Mouse (Mus musculus) adrenal gland, postnatal 4 days (tissue): Measurements from ENCODE around the gene Pomt1. TPM values are rescaled to one million over a fixed set of nuclear protein-coding genes. Genes with fewer than 3 reads are reported as not detected.
A peak's percentile ranks its signal among the peaks of the same experiment; 100 is the strongest.

Experiments used
- DNase-seq, 2 experiments: peaks; one replicate each; pipeline ENCODE4 v3.0.0; 2021 to 2022; ENCODE audit warnings: low spot score in 2 of 2, mixed read lengths in 2 of 2
- total RNA-seq, 2 experiments: library from RNA; stranded (reverse); gene quantifications; 2 replicates each; pipeline ENCODE4 v1.2.3; 2021

Pomt1 gene
- total RNA-seq, 2 experiments from 2014 or later: 36.7 to 40.4 TPM

DNA sequence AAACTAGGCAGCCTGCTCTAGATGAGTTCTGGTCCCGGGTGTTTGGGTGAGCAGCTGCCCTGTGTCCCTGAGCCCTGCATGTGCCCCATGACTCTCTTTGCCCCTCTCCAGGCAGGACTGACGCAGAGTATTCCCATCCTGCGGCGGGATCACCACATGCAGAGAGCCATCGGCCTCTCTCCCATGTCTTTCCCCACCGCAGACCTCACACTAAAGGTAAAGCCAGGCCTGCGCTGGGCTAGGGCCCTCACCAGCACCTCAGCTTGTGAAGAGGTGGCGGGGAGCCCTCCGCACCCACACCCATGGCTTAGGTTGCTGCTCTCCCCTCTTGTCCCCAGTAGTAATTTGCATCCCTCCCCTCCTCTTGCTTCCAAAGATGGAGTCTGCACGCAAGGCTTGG is 15.4 kb upstream of the Pomt1 start:
- no peak for DNase-seq

DNA sequence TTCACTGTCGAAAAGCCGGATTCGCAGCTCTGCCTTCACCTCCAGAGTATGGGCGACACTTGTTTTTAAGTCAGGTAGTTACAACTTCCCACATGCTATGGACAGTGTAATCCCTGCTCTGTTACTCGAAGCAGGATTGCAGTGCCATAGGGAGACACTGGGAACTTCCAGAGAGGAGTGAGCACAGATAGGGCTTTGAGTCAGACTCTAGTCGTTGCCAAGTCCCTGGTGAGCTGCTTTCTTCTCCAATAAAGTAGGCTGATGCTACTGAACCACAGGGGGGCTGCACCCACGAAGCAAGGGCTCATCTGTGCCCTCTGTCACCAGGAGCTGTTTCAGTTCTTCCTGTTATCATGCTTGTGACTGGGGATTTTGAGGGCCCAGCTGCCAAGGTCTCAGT is 14.8 kb upstream of the Pomt1 start:
- DNase-seq: no peak

GRCm38 (mm10) chr2:32222057-32222456 is 14.3 kb upstream of the Pomt1 start:
- DNase-seq: no peak

- no peak for DNase-seq
Measured at GRCm38 (mm10) chr2:32235433-32235832, 957 bp upstream of the Pomt1 start.

- no peak for DNase-seq
Measured at GRCm38 (mm10) chr2:32236760-32237487, 534 bp downstream of the Pomt1 start.

GRCm38 (mm10) chr2:32237571-32237970 is 1.2 kb downstream of the Pomt1 start:
- no peak for DNase-seq

DNA sequence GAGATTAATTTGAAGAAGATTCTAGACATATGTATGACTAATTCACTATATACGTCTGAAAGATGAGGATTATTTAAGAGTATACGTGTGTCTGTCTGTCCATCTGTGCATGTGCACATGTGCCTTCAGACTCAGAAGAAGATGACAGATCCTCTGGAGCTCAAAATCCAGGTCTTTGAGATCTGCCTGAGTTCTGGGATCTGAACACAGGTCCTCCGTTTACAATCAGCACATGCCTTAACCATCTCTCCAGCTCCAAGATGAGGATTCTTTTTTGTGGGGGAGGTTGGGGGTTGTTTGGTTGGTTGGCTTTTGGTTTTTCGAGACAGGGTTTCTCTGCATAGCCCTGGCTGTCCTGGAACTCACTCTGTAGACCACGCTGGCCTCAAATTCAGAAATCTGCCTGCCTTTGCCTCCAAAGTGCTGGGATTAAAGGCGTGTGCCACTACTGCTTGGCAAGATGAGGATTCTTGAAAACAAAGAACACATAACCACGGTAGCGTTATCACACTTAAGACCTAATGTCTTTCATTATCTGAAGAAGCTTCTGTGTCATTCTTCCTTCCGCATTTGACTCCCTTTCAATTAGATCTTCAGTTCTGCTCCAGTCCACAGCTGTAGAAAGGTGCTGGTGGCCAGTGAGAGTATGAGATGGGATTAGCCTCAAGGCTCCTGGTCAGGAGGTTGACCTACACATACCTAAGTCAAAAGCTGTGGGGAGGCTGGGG is 2.5 kb downstream of the Pomt1 start:
- no peak for DNase-seq

- DNase-seq: no peak
Measured at GRCm38 (mm10) chr2:32240591-32240990, 4.2 kb downstream of the Pomt1 start.

GRCm38 (mm10) chr2:32242986-32243385 is 6.6 kb downstream of the Pomt1 start:
- DNase-seq: no peak

DNA sequence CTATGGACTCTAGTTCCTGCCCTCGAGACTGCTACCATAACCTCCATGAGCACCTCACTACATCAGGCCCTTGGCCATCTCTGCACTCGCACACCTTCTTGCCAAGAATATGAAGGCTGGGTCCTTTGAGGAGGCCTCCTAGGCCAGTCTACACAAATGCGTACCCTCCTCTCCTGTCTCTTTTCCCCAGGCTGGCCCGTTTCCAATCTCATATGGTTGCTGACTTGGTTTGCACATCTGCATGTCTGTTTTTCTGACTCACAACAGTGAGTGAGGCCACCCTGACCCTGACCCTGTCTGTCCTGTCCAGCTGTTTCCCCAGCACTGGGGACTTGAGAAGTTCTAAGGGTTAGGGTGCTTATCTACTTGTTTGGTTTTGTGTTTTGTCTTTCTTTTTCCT is 10.4 kb downstream of the Pomt1 start:
- no peak for DNase-seq

- no peak for DNase-seq
Measured at GRCm38 (mm10) chr2:32248377-32249361, 12.3 kb downstream of the Pomt1 start.

DNA sequence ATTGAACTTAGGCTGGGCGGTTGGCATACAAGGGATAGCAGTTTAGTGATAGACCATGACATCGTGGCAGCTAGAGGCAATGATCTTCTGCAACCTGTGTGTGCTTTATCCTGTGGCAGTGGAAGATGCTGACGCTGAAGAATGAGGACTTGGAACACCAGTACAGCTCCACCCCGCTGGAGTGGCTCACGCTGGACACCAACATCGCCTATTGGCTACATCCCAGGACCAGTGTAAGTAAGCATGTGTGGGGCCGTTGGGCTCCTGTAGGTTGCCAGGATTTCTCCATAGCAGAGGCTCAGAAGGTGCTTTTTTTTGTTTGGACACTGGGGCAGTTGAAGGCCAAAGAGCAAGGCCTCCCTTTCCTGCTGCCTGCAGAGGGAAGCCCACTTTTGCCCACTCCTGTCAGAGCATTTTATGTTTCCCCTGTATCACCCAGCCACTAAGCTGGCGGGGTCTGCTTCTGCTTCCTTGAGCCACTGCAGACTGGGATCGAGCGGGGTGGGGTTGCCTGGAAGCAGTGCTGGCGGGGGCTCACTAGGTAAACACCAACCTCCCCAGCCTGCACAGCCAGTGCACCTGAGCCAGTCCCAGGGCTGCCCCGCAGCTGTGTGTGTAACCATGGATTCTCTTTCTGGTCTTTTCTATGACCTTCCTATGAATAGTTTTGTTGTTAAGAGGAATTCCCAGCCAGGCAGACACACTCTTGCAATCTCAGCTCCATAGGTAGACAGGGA is 15.6 kb downstream of the Pomt1 start:
- no peak for DNase-seq

DNA sequence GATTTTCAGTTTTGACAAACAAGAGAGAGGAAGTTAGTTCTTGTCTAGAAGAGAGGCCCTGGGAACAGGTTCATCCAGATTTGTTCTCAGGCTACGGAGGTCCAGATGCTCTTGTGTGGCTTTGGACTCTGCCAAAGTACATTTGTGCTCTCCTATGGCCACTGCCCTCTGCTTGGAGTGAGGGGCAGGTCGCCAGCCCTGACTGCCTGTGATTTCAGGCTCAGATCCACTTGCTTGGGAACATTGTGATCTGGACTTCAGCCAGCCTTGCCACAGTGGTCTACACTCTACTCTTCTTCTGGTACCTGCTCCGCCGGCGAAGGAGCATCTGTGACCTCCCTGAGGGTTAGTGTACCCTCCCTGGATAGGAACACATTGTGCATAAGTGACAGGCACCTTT is 16.3 kb downstream of the Pomt1 start:
- no peak for DNase-seq

DNA sequence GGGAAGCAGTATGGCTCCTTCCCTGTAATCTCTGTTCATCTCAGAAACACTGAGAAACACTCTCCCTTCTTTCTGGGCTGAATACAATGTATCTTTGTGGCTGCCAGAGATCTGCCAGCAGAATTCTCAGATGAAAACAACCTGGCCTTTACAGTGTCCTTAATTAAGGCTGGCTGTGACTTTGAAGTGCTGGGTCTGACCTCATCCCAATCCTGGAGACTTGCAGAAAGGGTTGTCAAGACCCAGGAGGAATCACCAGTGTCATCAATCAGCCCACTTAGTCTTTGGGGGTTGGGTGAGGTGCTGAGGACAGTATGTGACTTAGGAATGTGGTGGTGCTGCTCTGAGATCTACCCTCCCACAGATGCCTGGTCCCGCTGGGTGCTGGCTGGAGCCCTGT is 17.0 kb downstream of the Pomt1 start:
- no peak for DNase-seq

DNA sequence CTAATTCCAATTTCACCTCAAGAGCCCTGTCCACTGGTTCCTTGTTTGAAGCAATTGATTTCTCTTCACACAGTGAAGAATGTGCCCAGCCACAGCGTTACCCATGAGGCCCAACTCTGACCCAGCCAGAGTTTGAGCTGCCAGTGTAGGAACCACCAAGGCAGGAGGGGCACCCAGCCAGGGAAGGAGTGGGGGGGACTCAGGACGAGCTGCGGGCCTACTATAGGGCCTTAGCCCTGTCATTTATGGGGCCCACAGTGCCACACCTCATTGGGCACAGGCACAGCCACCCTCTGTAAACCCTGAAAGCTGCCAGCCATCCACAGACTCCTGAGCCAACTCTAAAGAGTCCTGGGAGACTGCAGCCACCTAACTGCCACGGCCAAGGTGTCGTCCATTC is 18.2 kb downstream of the Pomt1 start:
- DNase-seq: no peak

GRCm38 (mm10) chr2:32256273-32256672 is 19.9 kb downstream of the Pomt1 start:
- DNase-seq: no peak

- no peak for DNase-seq
Measured at GRCm38 (mm10) chr2:32258887-32259533, 22.6 kb downstream of the Pomt1 start.

DNA sequence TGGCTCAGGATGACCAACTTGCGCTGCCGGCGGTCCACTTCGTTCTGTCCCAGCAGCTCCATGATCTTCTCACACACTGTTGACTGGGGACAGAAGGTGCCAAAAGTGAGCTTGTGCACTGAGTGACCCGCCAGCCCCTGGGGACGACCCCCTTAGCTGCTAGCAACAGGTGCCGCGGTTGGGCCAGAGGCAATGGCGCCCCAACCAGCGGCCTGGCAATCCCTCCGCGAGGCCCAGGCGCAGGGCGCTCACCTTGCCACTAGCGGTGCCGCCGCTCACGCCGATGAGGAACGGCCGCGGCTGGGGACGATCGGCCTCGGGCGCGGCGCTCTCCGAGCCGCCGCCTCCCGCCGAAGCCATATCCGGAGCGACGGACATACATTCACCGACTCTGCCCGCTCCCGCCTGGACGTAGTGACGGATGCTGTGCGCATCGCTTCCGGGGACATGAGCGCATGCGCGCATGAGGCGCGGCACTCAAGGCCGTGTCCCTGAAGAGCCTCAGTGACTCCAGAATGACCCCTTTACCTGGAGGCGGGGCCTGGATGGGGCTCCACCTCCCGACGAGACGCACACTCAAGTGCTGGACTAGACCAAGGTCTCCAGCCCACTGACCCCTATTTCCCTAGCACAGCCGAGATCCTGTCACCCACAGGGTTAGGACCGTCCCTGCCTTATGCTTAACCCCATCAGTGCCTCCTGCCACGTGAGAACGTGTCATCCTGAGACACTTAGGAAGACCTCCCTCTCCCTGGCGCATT is 23.4 kb downstream of the Pomt1 start, which contains the start of gene Uck1:
TSS of gene Uck1 (minus strand) at position 503 of the 761 bp plus-strand sequence.
- peak; percentile 62 to 81 for DNase-seq

DNA sequence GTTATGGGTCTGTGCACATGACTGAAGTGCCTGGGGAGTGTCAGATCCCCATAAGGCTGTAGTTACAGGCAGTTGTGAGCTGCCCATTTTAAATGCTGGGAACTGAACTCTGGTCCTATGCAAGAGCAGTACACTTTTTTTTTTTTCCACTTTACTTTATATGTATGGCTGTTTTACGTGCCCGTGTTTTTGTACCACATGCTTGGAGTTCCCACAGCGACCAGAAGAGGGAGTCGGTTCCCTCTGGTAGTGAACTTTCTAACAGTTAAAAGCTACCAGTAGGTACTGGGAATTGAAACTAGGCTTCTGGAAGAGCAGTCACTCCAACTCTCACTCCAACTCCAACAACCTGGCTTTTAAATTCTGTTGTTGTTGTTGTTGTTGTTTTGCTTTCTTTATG is 24.2 kb downstream of the Pomt1 start:
- DNase-seq: no peak

GRCm38 (mm10) chr2:32275823-32276222 is 39.4 kb downstream of the Pomt1 start:
- no peak for DNase-seq
